Mouse (Mus musculus) heart, embryonic 10.5 days (tissue): ENCODE measurements at regions not wholly inside any gene's neighbourhood (a gene's known extent, or its start where the extent isn't known, plus 50 kb on each side); places are given as distances from the start of the nearest gene placed in this dataset.
A peak's percentile ranks its signal among the peaks of the same experiment; 100 is the strongest.
"Not testable (repeated sequence)": the region's sequence is repeated elsewhere in the genome, so short reads cannot be mapped to it uniquely, and the experiment has no call there.

Experiments used
- DNase-seq: peaks from one replicate; pipeline ENCODE4 v3.0.0-alpha.2; 2017; ENCODE audit warnings: low spot score
- H3K27ac ChIP-seq: fragments of 300-500 bp; sonication (generic); 2 replicates; pipeline ENCODE4 v1.5.1; 2016; ENCODE audit warnings: mild to moderate bottlenecking
- H3K27me3 ChIP-seq: fragments of 300-500 bp; sonication (generic); 2 replicates; pipeline ENCODE4 v1.6.1; 2016; ENCODE audit warnings: mild to moderate bottlenecking; ENCODE audit not compliant: poor library complexity, insufficient read depth, severe bottlenecking
- H3K36me3 ChIP-seq: fragments of 300-500 bp; sonication (generic); 2 replicates; pipeline ENCODE4 v1.6.1; 2016; ENCODE audit warnings: mild to moderate bottlenecking, moderate library complexity
- H3K4me1 ChIP-seq: fragments of 300-500 bp; sonication (generic); 2 replicates; pipeline ENCODE4 v1.6.1; 2016; ENCODE audit warnings: mild to moderate bottlenecking
- H3K4me3 ChIP-seq: fragments of 300-500 bp; sonication (generic); 2 replicates; pipeline ENCODE4 v1.5.1; 2016; ENCODE audit warnings: mild to moderate bottlenecking, moderate library complexity
- H3K9me3 ChIP-seq: fragments of 300-500 bp; sonication (generic); 2 replicates; pipeline ENCODE4 v1.6.1; 2016; ENCODE audit warnings: mild to moderate bottlenecking, moderate library complexity
- WGBS: fragments of 180-500 bp; shearing (Covaris S2); methylation state at CpG from one replicate; pipeline ENCODE4 v1.1.7; 2016; 5-methylcytosine and 5-hydroxymethylcytosine counted together

- not testable (repeated sequence) for H3K27ac ChIP-seq, H3K27me3 ChIP-seq, H3K4me3 ChIP-seq, H3K4me1 ChIP-seq, H3K36me3 ChIP-seq, H3K9me3 ChIP-seq, DNase-seq
- WGBS = 32% methylated on average over 29 of the region's 31 CpGs
These were observed 189.2 kb upstream of the Gm10767 start for GRCm38 (mm10) chr13:66715191-66716161.

GRCm38 (mm10) chr13:66711010-66711409 lies 193.7 kb upstream of the Gm10767 start:
- H3K4me3 ChIP-seq, DNase-seq: not testable (repeated sequence)
- 40% methylated on average over 3 of the region's 3 CpGs for WGBS

GRCm38 (mm10) chr13:66697983-66698535 lies 206.7 kb upstream of the Gm10767 start:
- H3K27me3 ChIP-seq, H3K4me3 ChIP-seq, H3K36me3 ChIP-seq, H3K4me1 ChIP-seq, H3K27ac ChIP-seq, DNase-seq, H3K9me3 ChIP-seq: not testable (repeated sequence)
- 72% methylated on average over 4 of the region's 4 CpGs for WGBS

More at GRCm38 (mm10) chr13:66711010-66711409, 193.7 kb upstream of the Gm10767 start:
- not testable (repeated sequence) for H3K27me3 ChIP-seq, H3K36me3 ChIP-seq, H3K9me3 ChIP-seq, H3K4me1 ChIP-seq, H3K27ac ChIP-seq

- not testable (repeated sequence) for DNase-seq, H3K4me1 ChIP-seq, H3K36me3 ChIP-seq, H3K9me3 ChIP-seq, H3K27ac ChIP-seq, H3K4me3 ChIP-seq, H3K27me3 ChIP-seq
- WGBS = 65% methylated on average over 6 of the region's 6 CpGs
These were observed 223.9 kb upstream of the Gm10767 start for GRCm38 (mm10) chr13:66680766-66681165.

- not testable (repeated sequence) for H3K36me3 ChIP-seq, DNase-seq, H3K27ac ChIP-seq, H3K4me1 ChIP-seq, H3K4me3 ChIP-seq, H3K27me3 ChIP-seq, H3K9me3 ChIP-seq
- 81% methylated on average over 5 of the region's 5 CpGs for WGBS
These were observed 201.3 kb upstream of the 2410141K09Rik start for GRCm38 (mm10) chr13:66642245-66642644.

GRCm38 (mm10) chr13:66625761-66626160 lies 184.8 kb upstream of the 2410141K09Rik start:
- not testable (repeated sequence) for H3K27ac ChIP-seq, H3K4me3 ChIP-seq, DNase-seq, H3K36me3 ChIP-seq, H3K27me3 ChIP-seq, H3K4me1 ChIP-seq, H3K9me3 ChIP-seq
- 51% methylated on average over 3 of the region's 3 CpGs for WGBS

GRCm38 (mm10) chr13:66586041-66586440 lies 145.1 kb upstream of the 2410141K09Rik start:
- not testable (repeated sequence) for H3K4me1 ChIP-seq, DNase-seq, H3K27ac ChIP-seq, H3K4me3 ChIP-seq, H3K9me3 ChIP-seq, H3K36me3 ChIP-seq, H3K27me3 ChIP-seq
- WGBS = 90% methylated on average over 11 of the region's 11 CpGs

GRCm38 (mm10) chr13:66563616-66564015 lies 122.7 kb upstream of the 2410141K09Rik start:
- not testable (repeated sequence) for H3K27me3 ChIP-seq, H3K27ac ChIP-seq, H3K4me1 ChIP-seq, H3K4me3 ChIP-seq, H3K9me3 ChIP-seq, DNase-seq, H3K36me3 ChIP-seq
- 75% methylated on average over 4 of the region's 4 CpGs for whole genome bisulfite sequencing

- H3K27ac ChIP-seq, H3K4me3 ChIP-seq: not testable (repeated sequence)
- 56% methylated on average over 4 of the region's 4 CpGs for WGBS
These were observed 115.5 kb upstream of the 2410141K09Rik start for GRCm38 (mm10) chr13:66556397-66556796.

GRCm38 (mm10) chr13:66547951-66548350 lies 107.0 kb upstream of the 2410141K09Rik start:
- not testable (repeated sequence) for H3K4me3 ChIP-seq, H3K27ac ChIP-seq, H3K4me1 ChIP-seq, DNase-seq, H3K9me3 ChIP-seq, H3K27me3 ChIP-seq, H3K36me3 ChIP-seq
- 67% methylated on average over 3 of the region's 3 CpGs for WGBS

More at GRCm38 (mm10) chr13:66556397-66556796, 115.5 kb upstream of the 2410141K09Rik start:
- not testable (repeated sequence) for H3K27me3 ChIP-seq, H3K4me1 ChIP-seq, H3K9me3 ChIP-seq, DNase-seq, H3K36me3 ChIP-seq

GRCm38 (mm10) chr13:66519596-66519995 lies 78.7 kb upstream of the 2410141K09Rik start:
- H3K4me1 ChIP-seq, H3K9me3 ChIP-seq, H3K36me3 ChIP-seq, H3K27ac ChIP-seq, H3K4me3 ChIP-seq, H3K27me3 ChIP-seq: not testable (repeated sequence)
- WGBS = 81% methylated on average over 3 of the region's 3 CpGs
- DNase-seq = peak; percentile 27
